Mouse (Mus musculus) ovary, adult 10 weeks (tissue): ENCODE data around the gene Myh2. TPM values are rescaled to one million over a fixed set of nuclear protein-coding genes. Genes with fewer than 3 reads are reported as not detected.

Source experiments
- polyA plus RNA-seq: library from polyadenylated mRNA; stranded (reverse); fragments of 350-450 nt; fragmentation: Illumina TruSeq; extraction: RNeasy Lipid Tissue Mini Kit (QIAGEN cat#74804); gene quantifications from one replicate; pipeline ENCODE4 v1.2.3, GENCODE M21; 2014

Myh2 gene
- polyA plus RNA-seq: not detected

DNA sequence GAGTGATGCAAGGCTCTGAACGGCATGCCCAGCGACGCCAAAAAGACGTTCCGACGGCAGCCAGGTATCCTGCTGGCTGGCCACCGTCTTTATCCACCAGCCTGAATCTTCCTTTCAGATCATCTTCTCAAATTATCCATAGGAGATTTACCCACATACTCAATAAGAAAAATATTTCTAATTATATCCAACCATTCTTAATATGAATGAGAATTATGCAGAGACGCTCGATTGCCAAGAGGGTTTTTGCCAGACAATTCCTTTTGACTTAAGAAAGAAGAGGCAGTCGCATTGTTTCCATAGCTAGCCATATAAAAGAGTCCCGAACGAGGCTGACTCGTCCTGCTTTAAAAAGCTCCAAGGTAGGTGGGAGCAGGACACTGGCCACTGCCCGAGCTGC lies at the start of gene Myh2:
TSS of gene Myh2 (plus strand) at position 301 of the 400 bp plus-strand sequence.

DNA sequence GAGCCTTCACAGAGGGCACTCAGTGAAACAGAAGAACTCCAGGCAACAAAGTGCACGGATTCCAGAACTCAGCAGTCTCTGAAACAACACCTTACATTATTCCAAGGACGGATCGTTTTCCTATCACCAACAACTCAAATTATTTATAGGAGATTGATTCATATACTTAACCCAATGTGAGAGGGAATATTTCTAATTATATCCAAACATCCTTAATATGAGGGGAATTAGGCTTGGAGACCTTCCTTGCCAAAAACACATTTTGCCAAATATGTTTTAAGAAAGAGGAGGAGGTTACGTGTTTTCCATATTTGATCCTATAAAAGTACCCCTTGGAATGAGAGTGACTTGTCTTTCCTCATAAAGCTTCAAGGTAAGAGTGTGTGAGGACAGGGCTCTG lies 28.9 kb downstream of the Myh2 start, which contains the start of gene Myh1:
TSS of gene Myh1 (plus strand) at position 301 of the 400 bp plus-strand sequence.

DNA sequence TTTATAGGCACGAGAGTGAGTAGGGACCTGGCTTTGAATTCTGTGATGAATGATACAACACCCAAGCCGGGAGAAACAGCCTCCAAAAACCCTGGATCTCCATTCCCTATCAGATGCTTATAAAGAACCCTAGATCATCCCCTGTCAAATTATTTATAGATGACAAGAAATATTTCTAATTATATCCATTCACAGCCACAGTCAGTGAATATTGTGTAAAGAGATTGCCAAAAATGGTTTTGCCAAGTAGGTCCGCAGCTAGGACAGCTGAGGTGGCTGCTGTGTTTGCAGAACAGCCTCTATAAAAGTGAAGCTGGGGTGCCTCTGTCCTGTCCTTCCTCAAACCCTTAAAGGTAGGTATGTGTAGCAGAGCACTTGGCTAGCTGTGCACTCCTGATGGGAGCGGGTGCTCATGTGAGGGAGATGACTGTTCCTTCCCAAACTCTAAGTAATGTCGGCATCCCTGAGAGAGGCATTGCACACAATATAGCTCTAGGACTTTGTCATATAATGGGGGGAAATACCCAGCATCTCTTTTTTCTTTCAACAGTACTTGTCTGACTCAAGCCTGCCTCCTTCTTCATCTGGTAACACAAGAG lies 66.8 kb downstream of the Myh2 start, which contains the start of gene Myh4:
TSS of gene Myh4 (plus strand) at position 549 of the 599 bp plus-strand sequence.

Other genes starting within 250 kb of the Myh2 start
- not detected for gene Tmem238l, start 214.4 kb upstream of the Myh2 start, polyA plus RNA-seq
- gene Tmem220, start 145.9 kb upstream of the Myh2 start, polyA plus RNA-seq: 13.4 TPM
- 38.3 TPM for gene Adprm, start 118.4 kb upstream of the Myh2 start, polyA plus RNA-seq
- 36.9 TPM for gene Sco1, start 118.4 kb upstream of the Myh2 start, polyA plus RNA-seq
- not detected for gene Myh3, start 92.7 kb upstream of the Myh2 start, polyA plus RNA-seq
- gene Myh1, start 29.0 kb downstream of the Myh2 start, polyA plus RNA-seq: 0.06 TPM
- gene Myh4, start 67.0 kb downstream of the Myh2 start, polyA plus RNA-seq: not detected
- gene Myh8, start 106.1 kb downstream of the Myh2 start, polyA plus RNA-seq: not detected
- not detected for gene Myh13, start 150.6 kb downstream of the Myh2 start, polyA plus RNA-seq